Mouse (Mus musculus) 416B (cell line): ENCODE measurements around the gene Cpb2.

Source experiments
- DNase-seq: peaks from one replicate; pipeline ENCODE4 v3.0.0; 2011; ENCODE audit warnings: low read depth

The Cpb2 gene

DNA sequence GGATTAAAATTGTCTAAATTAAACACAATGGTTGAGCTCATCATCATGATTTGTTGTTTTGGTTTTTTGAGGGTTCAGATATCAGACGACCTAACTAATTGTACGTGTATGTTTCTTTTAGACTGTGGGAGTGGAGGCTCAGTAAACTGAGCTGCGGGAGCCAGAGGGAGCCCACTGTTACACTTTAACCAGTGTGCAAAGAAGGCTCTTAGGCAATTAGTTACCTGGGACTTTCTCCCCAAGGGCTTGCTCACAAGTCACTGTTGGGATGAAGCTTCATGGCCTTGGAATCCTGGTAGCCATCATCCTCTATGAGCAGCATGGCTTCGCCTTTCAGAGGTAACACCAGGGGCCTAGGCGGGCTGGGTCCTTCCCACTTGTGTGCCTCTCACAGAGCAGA, at the start of gene Cpb2:
Cpb2 (plus strand) TSS at position 201 of the 400 bp plus-strand sequence.
- no peak for DNase-seq

DNA sequence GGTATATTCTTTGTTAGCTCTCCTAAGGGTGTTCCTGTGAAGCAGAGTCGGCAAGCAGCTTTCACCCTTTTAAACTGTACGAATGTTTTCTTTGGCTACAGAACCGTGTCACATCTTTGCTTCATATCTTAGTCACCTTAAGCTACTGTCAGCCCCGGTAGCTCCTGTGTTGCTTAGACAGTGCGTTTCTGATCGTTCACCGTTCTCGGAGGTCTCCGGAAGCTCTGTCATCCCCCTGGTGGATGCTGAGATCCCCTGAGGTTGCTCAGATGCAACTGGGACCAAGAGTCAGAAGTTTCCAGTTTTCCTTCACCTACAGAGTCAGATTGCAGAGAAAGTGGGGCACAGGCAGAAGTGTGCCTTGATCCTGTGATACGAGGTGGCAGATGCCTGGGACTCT, 49.7 kb upstream of the Cpb2 start:
- DNase-seq: no peak

DNA sequence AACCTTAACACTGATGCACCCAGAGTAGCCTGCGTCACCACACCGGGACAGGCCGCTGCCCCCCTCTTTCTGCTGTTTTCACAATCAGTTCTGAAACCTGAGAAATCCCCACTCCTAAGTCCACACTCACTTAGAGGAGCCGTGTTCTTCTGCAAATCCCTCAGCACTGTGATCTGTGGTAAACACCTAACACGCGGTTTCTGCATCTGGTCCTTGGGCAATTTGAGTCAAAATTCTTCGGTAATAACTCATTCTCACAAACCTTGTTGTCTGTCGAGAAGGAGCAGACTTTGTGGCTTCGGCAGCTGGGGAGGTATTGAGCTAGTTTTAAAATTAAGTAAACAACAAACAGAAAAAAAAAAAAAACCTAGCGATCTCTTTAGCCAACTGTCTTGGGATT, 49.2 kb upstream of the Cpb2 start:
- no peak for DNase-seq

DNA sequence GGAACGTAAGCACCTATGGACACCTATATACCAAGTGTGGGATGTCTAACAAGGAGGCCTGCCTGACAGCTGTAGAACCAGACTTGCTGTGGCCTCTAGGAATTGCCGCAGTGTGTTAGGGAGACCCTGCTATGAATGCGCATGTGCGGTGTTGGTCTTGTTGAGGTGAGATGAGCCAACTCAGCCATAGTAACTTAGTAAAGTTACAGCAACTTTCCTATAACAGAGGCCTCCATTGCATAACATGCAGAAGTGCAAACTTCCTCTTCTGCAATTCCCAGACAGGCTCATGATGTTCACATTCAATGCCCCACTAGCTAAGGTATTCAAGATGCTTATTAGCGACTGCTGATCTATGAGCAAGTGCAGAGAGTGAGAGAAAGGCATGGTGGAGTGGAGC, 46.6 kb upstream of the Cpb2 start:
- peak; percentile 74 for DNase-seq

DNA sequence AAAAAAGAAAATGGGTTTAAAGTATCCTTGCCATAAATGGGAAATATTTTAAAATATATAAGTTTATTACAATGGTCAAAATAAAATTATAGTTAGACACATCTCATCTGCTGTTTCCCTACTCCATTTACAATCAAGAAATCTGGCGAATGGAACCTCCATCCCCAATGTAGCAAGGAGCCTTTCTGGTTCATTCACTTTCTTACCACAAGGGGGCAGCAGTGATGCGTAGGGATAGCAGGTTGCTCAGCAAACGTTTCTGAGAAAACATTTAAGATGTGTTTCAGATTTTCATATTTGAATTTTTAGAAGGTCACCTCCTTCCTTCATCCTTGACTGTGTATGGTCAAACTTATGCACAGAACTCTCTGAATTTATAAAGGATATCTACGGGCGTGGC, 45.1 kb upstream of the Cpb2 start:
- peak; percentile 76 for DNase-seq

DNA sequence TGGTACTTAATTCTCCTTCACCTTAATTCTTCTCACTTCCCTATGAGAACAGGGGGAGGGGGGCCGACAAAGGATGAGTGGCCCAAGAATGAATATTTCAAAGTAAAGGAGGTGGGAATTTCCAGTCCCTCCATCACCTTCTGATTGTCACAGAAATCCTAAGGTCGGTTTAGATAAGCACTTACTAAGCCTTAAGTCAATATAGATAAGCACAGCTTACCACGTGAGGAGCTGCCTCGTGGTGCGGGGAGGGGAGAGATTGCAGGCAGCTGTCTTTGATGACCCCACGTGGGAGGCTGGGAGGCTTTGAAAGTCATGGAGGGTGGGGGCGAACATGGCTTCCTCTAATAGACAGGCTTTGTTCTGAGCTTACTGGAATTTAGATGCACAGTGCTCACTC, 44.4 kb upstream of the Cpb2 start:
- peak; percentile 28 for DNase-seq

DNA sequence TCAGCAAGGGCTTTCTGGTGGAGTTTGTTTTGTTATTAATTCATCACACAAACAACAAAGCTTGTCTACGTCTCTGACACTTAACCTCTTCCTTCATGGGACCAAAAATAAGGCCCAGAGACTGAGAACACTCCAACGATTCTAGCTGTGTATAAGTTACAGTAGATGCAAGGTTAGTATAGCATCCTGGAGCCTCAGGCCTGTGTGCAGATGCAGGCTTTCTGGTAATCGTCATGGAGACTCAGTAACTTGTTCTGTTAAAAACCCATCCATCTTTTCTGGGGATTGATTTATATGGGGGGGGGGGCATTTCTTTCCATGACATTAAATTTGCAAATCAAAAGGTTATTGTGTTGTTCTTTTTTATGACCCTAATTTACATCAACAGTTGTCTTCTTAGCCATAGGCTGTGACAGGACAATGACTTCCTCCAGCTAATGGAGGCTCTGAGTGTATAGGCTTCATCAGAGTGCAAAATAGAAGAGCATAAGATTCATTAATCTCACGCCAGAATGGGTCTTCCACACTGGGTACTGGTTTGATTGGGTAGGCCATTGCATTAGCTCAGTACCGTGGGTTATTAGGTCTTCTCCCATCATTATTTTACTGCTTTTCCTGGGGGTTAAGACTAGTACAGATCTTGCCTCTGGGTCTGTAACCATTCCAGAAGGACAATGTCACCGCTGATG, 36.6 kb upstream of the Cpb2 start:
- no peak for DNase-seq

DNA sequence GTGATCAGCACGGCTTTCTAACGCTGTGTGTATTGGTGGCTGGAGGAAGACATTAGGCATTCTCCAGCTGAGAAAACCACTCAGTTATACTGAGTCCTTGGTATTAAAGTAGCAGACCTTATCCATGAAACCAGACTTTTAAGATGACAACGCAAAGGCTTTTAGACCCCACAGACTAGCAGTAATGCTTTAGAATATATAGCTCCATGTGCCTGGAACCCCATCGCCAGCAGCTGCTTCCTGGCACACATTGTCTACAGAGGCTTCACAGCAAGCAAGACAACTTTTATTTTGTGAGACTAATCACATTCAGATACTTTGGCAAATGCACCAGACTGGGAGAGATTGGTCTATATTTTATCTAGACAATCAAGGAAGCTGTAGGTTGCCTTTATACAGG, 35.8 kb upstream of the Cpb2 start:
- DNase-seq: no peak

DNA sequence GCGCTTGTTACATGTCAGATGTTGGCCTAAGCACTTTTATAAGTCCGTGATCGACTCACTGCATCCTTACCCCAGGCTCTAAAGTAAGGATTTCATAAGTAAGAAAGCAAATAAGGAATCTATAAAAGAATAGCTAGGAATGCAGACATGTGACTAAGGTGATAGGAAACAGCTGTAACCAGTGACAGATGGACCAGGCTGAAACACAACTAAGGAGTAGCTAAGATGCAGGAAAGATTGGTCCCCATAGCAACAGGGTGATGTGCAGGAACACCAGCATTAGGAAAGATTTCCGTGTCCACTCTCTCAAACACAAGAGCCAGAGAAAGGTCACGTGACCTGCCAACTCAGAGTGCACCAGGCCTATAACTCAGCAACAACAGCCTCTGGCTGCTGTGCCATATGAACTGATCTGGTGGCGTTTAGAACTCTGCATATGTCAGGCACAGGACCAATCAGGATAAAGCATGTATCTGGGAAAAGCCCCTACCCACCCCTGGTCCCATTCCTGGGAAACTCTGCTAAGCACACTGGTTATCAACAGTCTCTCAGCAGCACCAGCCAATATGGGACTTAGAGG, 33.4 kb upstream of the Cpb2 start:
- no peak for DNase-seq

DNA sequence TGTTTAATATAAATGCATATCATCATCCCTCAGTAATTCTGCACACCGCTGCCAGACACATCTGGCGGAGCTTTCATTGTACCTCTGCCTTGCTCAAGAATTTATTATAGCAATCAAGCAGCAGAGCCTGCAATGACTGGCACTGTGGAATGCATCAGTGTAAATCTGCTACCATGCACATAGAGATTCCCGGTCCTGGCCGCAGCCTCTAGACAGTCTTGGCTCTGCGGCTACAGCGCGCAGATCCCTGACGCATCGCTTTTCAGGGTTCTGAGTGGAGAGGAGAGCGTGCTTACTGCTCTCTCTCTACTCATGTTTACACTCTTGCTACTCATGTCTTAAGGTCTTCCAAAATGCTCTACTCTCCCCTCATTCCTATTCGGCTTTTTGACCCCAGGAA, 28.3 kb upstream of the Cpb2 start:
- no peak for DNase-seq

DNA sequence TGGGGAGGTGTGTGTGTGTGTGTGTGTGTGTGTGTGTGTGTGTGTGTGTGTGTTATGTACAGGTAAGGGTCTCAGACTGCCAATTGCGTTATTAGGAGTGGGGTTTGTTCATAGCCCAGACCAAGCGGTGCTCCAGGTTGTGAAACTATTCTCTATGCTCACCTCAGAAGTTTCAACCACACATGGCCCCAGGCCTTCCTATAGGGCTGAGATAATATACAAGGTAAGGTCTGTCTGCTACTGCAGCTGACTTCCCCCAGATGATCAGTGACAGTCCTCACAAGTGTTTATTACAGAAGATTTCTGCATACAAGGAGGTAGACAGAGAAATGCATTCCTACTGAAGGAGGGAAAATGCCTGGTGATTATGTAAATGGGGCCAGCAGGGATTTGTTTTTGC, 23.2 kb upstream of the Cpb2 start:
- no peak for DNase-seq

DNA sequence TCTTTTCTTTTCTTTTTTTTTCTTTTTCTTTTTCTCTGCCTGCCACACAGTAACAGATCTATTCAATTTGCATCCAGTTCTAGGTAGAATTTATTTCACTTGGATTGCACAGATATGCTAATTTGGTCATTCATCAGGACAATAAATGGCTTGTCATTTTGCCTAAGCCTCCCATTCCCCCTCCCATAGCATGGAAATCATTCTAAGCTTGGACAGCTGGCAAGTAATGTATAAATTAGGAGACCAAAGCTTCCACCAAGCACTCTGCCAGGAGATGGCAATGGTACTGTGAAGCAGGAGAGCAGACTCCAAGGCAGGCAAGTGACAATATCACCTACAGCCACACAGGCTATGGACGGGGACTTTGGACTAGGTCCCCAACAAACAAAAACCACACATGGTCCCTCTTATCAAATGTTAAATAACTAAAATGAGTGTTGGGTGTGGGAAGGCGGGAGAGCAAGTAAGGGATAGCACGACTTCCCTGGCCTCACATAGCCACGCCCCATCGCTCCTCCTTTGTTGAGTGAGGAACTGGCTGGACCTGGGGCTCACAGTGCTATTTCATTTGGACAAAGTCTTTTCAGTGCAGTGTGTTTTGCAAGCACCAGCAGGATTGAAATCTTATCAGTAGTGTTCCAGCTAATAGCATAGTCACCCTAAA, 22.7 kb upstream of the Cpb2 start:
- no peak for DNase-seq

DNA sequence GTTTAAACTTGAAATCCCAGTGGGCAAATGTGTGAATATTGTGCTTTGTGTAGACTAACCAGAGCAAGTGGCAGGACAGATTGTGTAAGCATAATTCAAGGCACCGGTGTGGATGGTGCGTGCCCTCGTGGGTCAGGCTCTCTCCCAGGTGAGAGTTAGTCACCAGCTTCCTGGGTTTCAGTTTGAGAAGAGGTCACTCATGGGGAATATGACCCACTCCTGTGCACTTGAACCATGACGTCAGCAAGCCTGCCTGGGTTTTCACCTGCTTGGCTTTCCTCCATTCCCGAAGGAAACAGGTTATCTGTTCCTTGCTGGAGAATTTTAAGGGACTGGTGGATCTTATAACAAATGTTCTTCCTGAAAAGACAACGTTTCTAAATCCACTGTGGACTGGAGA, 19.7 kb upstream of the Cpb2 start:
- no peak for DNase-seq

DNA sequence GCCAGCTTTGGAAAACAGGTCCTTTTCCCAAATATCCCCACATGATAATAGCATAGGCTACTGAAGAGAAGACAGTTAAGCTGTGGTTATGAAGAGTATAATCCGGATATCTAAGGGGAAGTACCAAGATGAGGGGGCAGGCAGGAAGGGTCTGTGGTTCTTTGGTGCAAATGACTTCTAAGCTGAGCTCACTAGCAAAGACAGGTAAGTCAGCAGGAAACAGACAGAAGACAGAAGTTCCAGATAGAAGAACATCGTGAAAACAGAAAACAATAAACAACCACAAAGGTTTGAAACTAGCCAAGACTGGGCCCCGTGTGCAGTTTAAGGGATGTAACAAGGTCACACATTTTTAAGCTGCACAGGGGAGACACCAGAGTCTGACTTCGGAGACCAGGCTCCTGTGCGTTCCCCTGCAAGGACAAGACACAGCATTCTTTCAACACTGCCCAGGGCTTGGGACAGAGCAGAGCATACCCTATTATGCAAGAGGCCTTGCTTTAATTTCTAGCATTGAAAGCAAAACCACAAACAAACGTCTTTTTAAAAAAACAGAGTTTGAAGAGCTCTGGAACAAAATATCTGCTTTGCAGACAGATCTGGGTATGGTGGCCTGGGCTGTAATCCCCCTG, 14.5 kb upstream of the Cpb2 start:
- DNase-seq: peak; percentile 51

DNA sequence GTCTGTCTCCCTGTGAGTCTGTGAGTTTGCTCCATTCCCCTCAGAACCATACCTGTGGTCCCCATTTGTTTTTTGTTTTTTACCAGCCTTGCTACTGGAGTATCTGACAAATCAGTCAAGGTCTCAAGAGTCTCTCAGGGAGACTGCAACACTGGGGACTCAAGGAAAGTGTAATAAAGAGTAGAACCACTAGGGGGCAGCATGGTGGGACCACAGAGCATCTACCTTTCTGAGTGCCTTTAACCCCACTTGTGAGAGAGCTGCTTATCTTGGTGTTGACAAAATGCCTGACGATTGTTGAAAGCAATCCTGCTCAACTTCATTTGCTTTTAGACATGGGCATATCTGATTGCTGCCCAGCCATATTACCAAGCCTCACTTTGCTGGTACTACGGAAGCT, 12.3 kb upstream of the Cpb2 start:
- DNase-seq: peak; percentile 66

DNA sequence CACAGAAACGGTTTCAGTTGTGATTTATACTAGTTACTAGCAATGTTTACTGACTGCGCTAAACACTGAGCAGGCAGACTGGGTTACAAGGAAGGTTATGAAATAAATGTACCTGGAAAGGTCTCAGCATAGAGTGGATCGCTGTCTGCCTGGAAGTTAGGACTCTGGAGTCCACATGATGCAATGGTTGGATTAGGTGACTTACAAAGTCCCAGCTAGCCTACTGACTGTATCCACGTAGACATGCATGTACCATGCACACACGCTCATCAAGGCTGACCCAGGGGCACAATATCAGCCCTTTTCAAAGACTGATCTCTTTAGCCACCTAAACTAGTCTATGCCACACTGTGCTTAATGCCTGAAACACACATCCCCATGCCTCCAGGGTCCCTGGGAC, 9.0 kb upstream of the Cpb2 start:
- no peak for DNase-seq

DNA sequence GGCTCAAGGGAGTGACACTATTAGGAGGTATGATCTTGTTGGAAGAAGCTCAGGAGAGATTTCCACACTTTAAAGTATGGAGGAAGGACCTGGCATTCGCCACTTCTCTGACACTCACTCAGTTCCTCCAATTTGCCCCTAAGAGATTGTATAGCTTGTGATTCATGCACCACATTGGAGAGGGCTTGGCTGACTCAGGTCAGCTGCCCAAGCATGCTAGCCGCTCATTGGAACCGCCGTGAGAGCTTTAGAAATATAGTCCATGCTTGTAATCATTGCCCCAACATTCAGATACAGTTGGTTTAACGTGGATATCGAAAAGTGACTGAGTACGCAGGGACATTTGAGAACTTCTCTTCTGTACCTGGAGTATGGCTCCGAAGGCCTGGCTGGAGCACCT, 6.5 kb upstream of the Cpb2 start:
- DNase-seq: no peak

DNA sequence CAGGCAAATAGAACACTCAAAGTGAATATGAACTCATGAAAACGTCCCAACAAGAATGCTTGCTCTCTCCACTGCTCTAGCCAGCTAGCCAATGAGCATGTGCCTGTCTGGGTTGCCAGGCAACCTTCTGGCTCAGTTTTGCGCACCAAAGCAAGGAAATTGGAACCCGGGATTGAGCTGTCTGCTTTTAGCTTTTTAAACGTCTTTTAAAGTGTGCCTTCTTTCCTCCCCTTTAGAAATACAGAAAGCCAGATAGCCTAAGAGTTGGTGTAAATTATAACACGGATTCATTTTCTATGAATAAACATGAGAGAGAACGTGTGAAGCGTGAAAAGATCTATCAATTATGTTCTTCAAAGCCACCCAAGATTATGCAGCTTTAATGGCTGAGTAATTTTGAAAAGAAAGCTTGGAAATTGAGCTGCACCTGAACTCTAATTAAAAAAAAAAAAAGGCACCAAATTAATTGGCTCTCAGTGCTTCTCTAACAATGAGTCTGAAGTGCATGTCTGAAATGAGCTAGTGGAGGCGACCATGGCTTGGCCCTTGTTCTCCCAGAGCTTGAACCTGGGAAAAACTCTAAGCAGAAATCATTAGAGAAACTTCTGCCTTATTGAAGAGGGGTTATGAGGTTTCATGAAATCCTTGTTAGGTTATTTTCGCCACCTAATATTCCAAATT, 6.0 kb upstream of the Cpb2 start:
- DNase-seq: no peak

DNA sequence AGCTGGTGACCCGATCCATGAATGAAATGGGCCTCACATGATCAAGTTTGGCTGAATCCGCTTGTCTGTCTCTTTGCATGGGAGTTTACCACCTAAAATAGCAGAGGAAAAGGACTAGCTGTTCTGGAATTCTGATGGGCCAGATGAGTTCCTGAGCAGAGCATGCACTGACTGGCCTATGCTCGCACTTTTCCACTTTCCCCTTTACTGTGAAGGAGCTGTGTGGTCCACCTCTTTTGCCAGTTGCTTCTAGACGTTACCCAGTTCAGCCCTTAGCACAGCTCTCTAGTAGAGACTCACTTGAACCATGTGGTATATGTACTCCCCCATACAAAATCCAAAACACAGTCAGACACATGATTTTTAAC, 5.5 kb upstream of the Cpb2 start:
- no peak for DNase-seq

DNA sequence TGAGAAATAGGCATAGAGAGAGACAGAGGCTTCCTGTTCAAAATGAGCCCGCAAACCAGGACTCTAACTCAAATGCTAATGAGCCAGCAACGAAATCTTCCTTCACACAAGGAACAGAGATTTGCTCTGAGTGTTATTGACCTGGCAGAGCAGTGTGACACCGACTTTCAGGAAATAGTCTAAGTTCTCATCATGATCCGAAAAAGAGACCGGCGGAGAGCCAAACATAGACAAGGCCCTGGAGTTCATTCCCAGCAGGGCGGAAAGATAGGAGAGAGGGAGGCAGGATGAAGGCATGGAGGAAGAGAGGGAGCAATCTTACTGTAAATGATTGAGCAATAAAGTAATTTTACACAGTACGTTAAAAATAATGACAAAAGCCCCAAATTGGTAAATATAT, 5.0 kb upstream of the Cpb2 start:
- no peak for DNase-seq

DNA sequence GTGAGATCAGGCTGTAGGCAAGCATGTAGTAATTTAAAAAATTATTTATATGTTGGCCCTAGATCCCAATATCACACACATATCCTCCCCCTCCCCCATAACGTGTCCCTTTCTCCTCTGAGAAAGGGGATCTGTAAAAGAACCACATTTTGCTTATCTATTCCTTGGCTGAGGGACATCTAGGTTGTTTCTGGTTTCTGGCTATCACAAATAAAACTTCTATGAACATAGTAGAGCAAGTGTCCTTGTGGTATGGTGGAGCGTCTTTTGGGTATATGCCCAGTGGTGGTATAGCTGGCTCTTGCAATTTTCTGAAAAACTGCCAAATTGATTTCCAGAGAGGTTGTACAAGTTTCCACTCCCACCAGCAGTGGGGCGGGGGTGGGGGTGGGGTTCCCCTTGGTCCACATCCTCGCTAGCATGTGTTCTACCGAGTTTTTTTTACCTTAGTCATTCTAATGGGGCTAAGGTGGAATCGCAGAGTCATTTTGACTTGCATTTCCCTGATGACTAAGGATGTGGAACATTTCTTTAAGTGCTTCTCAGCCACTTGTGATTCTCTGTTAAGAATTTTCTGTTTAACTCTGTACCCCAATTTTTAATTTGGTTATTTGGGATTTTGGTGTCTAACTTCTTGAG, 3.9 kb upstream of the Cpb2 start:
- peak; percentile 90 for DNase-seq
